8 mouse cellular contexts compared by ENCODE assay signal in genomic region chr1:189921568-189921817, GRCm38 (mm10). TPM values are rescaled to one million over a fixed set of nuclear protein-coding genes. Genes with fewer than 3 reads are reported as not detected.
A peak's percentile ranks its signal among the peaks of the same experiment; 100 is the strongest.
DNase-seq lines count a peak whose midpoint lies in the region; ATAC-seq and TF ChIP-seq lines count a peak whose summit lies in the region.

No protein-coding gene starts in this region.

- peak overlapping the region; percentile 95 for H3K4me2 ChIP-seq in embryonic facial prominence, embryonic 11.5 days (ENCODE audit: low read depth, low read length)
- peak overlapping the region; percentile 87 for H3K4me2 ChIP-seq in intestine, embryonic 15.5 days (replicated peaks)
- peak overlapping the region; percentile 96 for H3K4me2 ChIP-seq in neural tube, embryonic 12.5 days (replicated peaks)

- TF ChIP-seq CTCF in left cerebral cortex, adult 2 months (IDR thresholded peaks at IDR 0.05) = no peak

- 2% methylated on average over 4 of the region's 4 CpGs for WGBS in embryonic facial prominence, embryonic 11.5 days
- 2% methylated on average over 4 of the region's 4 CpGs for WGBS in intestine, embryonic 15.5 days
- 3% methylated on average over 4 of the region's 4 CpGs for WGBS in neural tube, embryonic 12.5 days

- intact Hi-C loops in left cerebral cortex, adult 2 months (cut with DNase I) = loop anchor here (2.0 kb wide), 1 partner anchor 27 kb away; no protein-coding TSS in a partner anchor
- intact Hi-C loops in left cerebral cortex, postnatal 25 days (cut with DNase I) = no loop called here

- no peak for ATAC-seq in embryonic facial prominence, embryonic 11.5 days (replicated peaks; ENCODE audit: insufficient number of reproducible peaks, low FRiP score, low TSS enrichment, low read depth)
- ATAC-seq in intestine, embryonic 15.5 days = no peak
- ATAC-seq in neural tube, embryonic 12.5 days (ENCODE audit: low FRiP score, low read depth) = no peak; the same call in 1 of the 2 replicates
- no peak for ATAC-seq in cerebellum, adult (ENCODE audit: insufficient number of reproducible peaks, low FRiP score, low TSS enrichment)
- no peak for ATAC-seq in activated CD4-positive, CD25-positive, alpha-beta regulatory T cell, adult 4 months

- H3K36me3 ChIP-seq in embryonic facial prominence, embryonic 11.5 days (replicated peaks; ENCODE audit: control insufficient read depth, insufficient read depth, low read depth, low read length) = no peaks in the 10 kb centered on the region
- H3K36me3 ChIP-seq in intestine, embryonic 15.5 days = no peaks in the 10 kb centered on the region
- H3K36me3 ChIP-seq in neural tube, embryonic 12.5 days = no peaks in the 10 kb centered on the region

- no peaks in the 10 kb centered on the region for H3K27me3 ChIP-seq in embryonic facial prominence, embryonic 11.5 days (ENCODE audit: control insufficient read depth, insufficient read depth, low read length)
- no peaks in the 10 kb centered on the region for H3K27me3 ChIP-seq in intestine, embryonic 15.5 days (replicated peaks)
- no peaks in the 10 kb centered on the region; the same call in 1 of the 2 replicates for H3K27me3 ChIP-seq in neural tube, embryonic 12.5 days (replicated peaks)

- no peaks in the 10 kb centered on the region for H3K9me3 ChIP-seq in embryonic facial prominence, embryonic 11.5 days (replicated peaks; ENCODE audit: control insufficient read depth, low read length)
- H3K9me3 ChIP-seq in intestine, embryonic 15.5 days = no peaks in the 10 kb centered on the region
- H3K9me3 ChIP-seq in neural tube, embryonic 12.5 days = no peaks in the 10 kb centered on the region

- H3K9ac ChIP-seq in embryonic facial prominence, embryonic 11.5 days (replicated peaks; ENCODE audit: low read length) = peak overlapping the region; percentile 90
- peak overlapping the region; percentile 88 for H3K9ac ChIP-seq in intestine, embryonic 15.5 days
- peak overlapping the region; percentile 76 for H3K9ac ChIP-seq in neural tube, embryonic 12.5 days

- H3K4me3 ChIP-seq in left cerebral cortex, adult 2 months = peak overlapping the region; percentile 86
- H3K4me3 ChIP-seq in embryonic facial prominence, embryonic 11.5 days (ENCODE audit: low read depth, low read length) = peak overlapping the region; percentile 77
- H3K4me3 ChIP-seq in intestine, embryonic 15.5 days (replicated peaks) = peak overlapping the region; percentile 91
- peak overlapping the region; percentile 75 for H3K4me3 ChIP-seq in neural tube, embryonic 12.5 days

- peaks cover 3% of the 10 kb centered on the region for H3K4me1 ChIP-seq in embryonic facial prominence, embryonic 11.5 days (ENCODE audit: control insufficient read depth, insufficient read depth, low read length)
- H3K4me1 ChIP-seq in intestine, embryonic 15.5 days (replicated peaks) = peaks cover 12% of the 10 kb centered on the region
- peaks cover 31% of the 10 kb centered on the region for H3K4me1 ChIP-seq in neural tube, embryonic 12.5 days

- H3K27ac ChIP-seq in left cerebral cortex, adult 2 months = peak overlapping the region; percentile 84
- H3K27ac ChIP-seq in embryonic facial prominence, embryonic 11.5 days (replicated peaks; ENCODE audit: low read depth, low read length) = no peak overlapping the region
- peak overlapping the region; percentile 68; the same call in 1 of the 2 replicates for H3K27ac ChIP-seq in intestine, embryonic 15.5 days
- no peak overlapping the region for H3K27ac ChIP-seq in neural tube, embryonic 12.5 days

- DNase-seq in left cerebral cortex, adult 2 months (ENCODE audit: extremely low spot score in 1 of 2, low spot score in 2 of 2) = no peak
- no peak for DNase-seq in left cerebral cortex, postnatal 25 days (ENCODE audit: low spot score in 2 of 2)
- no peak for DNase-seq in embryonic facial prominence, embryonic 11.5 days (ENCODE audit: low spot score)
- DNase-seq in layer of hippocampus, adult 9-11 months = no peak

RNA-seq across cellular contexts. Expression of gene Smyd2, which starts 0.7 kb away (rescaled TPM):
- total RNA-seq in left cerebral cortex, adult 2 months (2021) = 10 to 100 TPM; 95.8 to 98.3 TPM
- total RNA-seq in left cerebral cortex, postnatal 25 days (2021) = 100 to 1,000 TPM in 1 of 2 experiments, 10 to 100 TPM in 1; 96.3 to 104 TPM
- polyA plus RNA-seq in embryonic facial prominence, embryonic 11.5 days (2014; fragmentation: Nextera tagmentation; extraction: Ambion mirVana) = 83.9 and 88.8 TPM in 2 replicates
- 101 and 112 TPM in 2 replicates for polyA plus RNA-seq in intestine, embryonic 15.5 days (2015; fragmentation: Nextera tagmentation; extraction: Ambion mirVana)
- 52.1 and 52.2 TPM in 2 replicates for polyA plus RNA-seq in neural tube, embryonic 12.5 days (2016; fragmentation: Nextera tagmentation; extraction: Ambion mirVana)
- polyA plus RNA-seq in activated CD4-positive, CD25-positive, alpha-beta regulatory T cell, adult 4 months (2017; shearing (Covaris generic)) = 10 to 100 TPM in 1 of 2 experiments, 1 to 10 TPM in 1; 9.7 to 11.1 TPM

Comparison
In these comparisons a context has a peak if more than half of its experiments do, and no peak if none do; other contexts are left out.
1. H3K27ac ChIP-seq: peak in left cerebral cortex, adult 2 months (single experiment) and intestine, embryonic 15.5 days (single experiment); none in embryonic facial prominence, embryonic 11.5 days (single experiment) and neural tube, embryonic 12.5 days (single experiment).
2. Peak in every context shown above with its lines, with median percentiles within 50 percentile points of each other: H3K4me3 ChIP-seq, H3K4me2 ChIP-seq and H3K9ac ChIP-seq.